Mouse (Mus musculus) erythroblast, embryonic 14.5 days (primary cell): ENCODE data around the gene Igf2bp3. TPM values are rescaled to one million over a fixed set of nuclear protein-coding genes. Genes with fewer than 3 reads are reported as not detected.

Experiments used
- H3K27me3 ChIP-seq: 2 replicates; pipeline ENCODE4 v1.6.1; 2012; ENCODE audit warnings: inconsistent platforms; ENCODE audit not compliant: control insufficient read depth
- H3K36me3 ChIP-seq: 2 replicates; pipeline ENCODE4 v1.6.1; 2012; ENCODE audit warnings: mild to moderate bottlenecking, inconsistent platforms; ENCODE audit not compliant: control insufficient read depth
- H3K4me1 ChIP-seq: 2 replicates; pipeline ENCODE4 v1.6.1; 2012; ENCODE audit warnings: inconsistent platforms; ENCODE audit not compliant: control insufficient read depth
- H3K4me3 ChIP-seq: replicated peaks from 2 replicates; pipeline ENCODE3; 2012; ENCODE audit warnings: moderate library complexity, mild to moderate bottlenecking, inconsistent platforms
- H3K9me3 ChIP-seq: 2 replicates; pipeline ENCODE4 v1.6.1; 2012; ENCODE audit warnings: low read length, inconsistent platforms, mixed read lengths; ENCODE audit not compliant: control insufficient read depth
- GATA1 ChIP-seq: IDR thresholded peaks from 2 replicates; pipeline ENCODE4 v1.6.1; 2012; ENCODE audit warnings: low read length, inconsistent platforms, mixed read lengths
- TAL1 ChIP-seq: IDR thresholded peaks from 3 replicates; pipeline ENCODE4 v1.6.1; 2012; ENCODE audit warnings: low read length, inconsistent platforms, mixed read lengths
- polyA plus RNA-seq: library from polyadenylated mRNA; stranded (reverse); fragments of >175 nt; gene quantifications from 2 replicates; pipeline ENCODE4 v1.2.3, GENCODE M21; 2012

Igf2bp3 gene
- polyA plus RNA-seq, 1 experiment = 0.58 TPM

DNA sequence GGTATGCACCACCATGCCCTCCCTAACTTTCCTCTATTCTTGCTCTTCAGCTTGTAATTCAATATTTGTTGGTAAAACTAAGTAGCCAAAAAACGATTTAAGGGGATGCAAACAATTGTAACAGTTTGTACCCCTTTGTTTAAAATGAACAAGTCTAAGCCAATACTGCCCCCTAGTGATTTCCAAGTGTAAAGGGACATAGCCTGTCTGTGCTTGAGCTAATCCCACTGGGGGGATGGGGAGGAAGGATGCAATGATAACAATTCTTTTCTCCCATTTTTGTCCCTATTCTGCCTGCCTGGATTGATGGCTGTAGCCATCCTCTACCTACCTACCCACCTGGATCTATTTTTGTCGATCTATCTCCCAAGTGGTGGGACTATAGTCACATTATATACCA, 32.5 kb upstream of the Igf2bp3 start:
- Histone ChIP-seq H3K27me3 (no peaks in the 10 kb centered on the region), H3K36me3 (peaks cover 94% of the 10 kb centered on the region), H3K4me3 (no peak overlapping the region), H3K9me3 (no peaks in the 10 kb centered on the region), H3K4me1 (no peaks in the 10 kb centered on the region)
- TF ChIP-seq TAL1 (no peak), GATA1 (no peak)

DNA sequence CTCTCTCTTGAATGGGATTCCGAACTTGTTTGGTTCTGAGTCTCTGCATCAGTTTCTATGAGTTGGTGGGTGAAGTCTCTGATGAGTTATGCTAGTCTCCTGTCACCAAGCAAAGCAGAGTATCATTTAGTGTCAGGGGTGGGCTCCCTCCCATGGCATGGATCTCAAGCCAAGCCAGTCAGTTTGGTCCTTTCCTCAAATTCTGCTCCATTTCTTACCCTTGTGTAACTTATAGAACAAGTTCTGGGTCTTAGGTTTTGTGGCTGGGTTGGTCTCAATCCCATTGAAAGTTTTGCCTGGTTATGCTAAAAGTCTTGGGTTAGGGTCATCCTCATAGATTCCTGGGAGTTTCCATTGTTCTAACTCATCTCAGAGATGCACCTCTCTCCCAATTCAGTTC, 27.6 kb upstream of the Igf2bp3 start:
- Histone ChIP-seq H3K36me3 (peaks cover 56% of the 10 kb centered on the region), H3K9me3 (no peaks in the 10 kb centered on the region), H3K4me3 (no peak overlapping the region), H3K4me1 (no peaks in the 10 kb centered on the region; the same call in 1 of the 2 replicates), H3K27me3 (no peaks in the 10 kb centered on the region)
- TF ChIP-seq TAL1 (no peak), GATA1 (no peak)

GRCm38 (mm10) chr6:49241562-49241961, 26.8 kb upstream of the Igf2bp3 start:
- peaks cover 48% of the 10 kb centered on the region for H3K36me3 ChIP-seq
- H3K4me1 ChIP-seq = no peaks in the 10 kb centered on the region; the same call in 1 of the 2 replicates
- H3K9me3 ChIP-seq = no peaks in the 10 kb centered on the region
- H3K4me3 ChIP-seq = no peak overlapping the region
- TF ChIP-seq GATA1 = no peak
- H3K27me3 ChIP-seq = no peaks in the 10 kb centered on the region

- Histone ChIP-seq H3K9me3 (no peaks in the 10 kb centered on the region), H3K36me3 (peaks cover 1% of the 10 kb centered on the region), H3K4me3 (no peak overlapping the region), H3K4me1 (peaks cover 5% of the 10 kb centered on the region), H3K27me3 (no peaks in the 10 kb centered on the region)
- TF ChIP-seq GATA1 = no peak
- TF ChIP-seq TAL1 = no peak
Measured at GRCm38 (mm10) chr6:49236331-49236730, 21.6 kb upstream of the Igf2bp3 start.

GRCm38 (mm10) chr6:49233356-49233755, 18.6 kb upstream of the Igf2bp3 start:
- H3K4me3 ChIP-seq = no peak overlapping the region

DNA sequence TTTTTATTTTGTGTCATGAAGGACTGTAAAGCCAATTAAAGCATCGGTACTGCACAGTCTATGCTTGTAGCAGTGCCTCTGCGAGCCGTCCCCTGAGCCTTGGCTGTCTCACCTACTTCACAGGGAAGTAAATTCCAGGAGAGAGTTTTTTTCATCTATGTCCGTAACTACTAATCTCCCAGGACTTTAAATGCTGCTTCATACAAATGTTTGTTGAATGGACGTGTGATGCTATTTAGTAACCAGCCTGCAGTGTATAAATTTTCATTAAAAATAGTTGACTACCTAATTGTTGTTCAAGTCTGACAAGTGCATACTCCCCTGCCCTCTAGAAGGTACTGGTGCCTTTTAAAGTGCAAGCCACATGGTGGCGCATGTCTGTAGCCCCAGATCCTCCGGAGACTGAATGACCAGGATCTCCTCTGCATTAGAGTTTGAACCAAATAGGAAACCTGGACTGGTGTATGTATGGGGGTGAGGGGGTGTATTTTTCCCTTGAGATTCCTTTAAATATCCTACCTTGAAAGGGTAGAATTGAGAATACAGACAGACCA, 13.4 kb upstream of the Igf2bp3 start:
- no peak overlapping the region for H3K4me3 ChIP-seq
- H3K9me3 ChIP-seq = no peaks in the 10 kb centered on the region
- H3K36me3 ChIP-seq = peaks cover 2% of the 10 kb centered on the region; the same call in 1 of the 2 replicates
- H3K4me1 ChIP-seq = peaks cover 5% of the 10 kb centered on the region
- TF ChIP-seq TAL1 (no peak), GATA1 (no peak)
- no peaks in the 10 kb centered on the region for H3K27me3 ChIP-seq

More at GRCm38 (mm10) chr6:49233356-49233755, 18.6 kb upstream of the Igf2bp3 start:
- no peaks in the 10 kb centered on the region for H3K27me3 ChIP-seq
- no peaks in the 10 kb centered on the region for H3K36me3 ChIP-seq
- no peak for TF ChIP-seq GATA1
- no peak for TF ChIP-seq TAL1
- peaks cover 6% of the 10 kb centered on the region for H3K4me1 ChIP-seq
- no peaks in the 10 kb centered on the region for H3K9me3 ChIP-seq

GRCm38 (mm10) chr6:49227184-49227735, 12.5 kb upstream of the Igf2bp3 start:
- Histone ChIP-seq H3K4me1 (peaks cover 5% of the 10 kb centered on the region), H3K9me3 (no peaks in the 10 kb centered on the region), H3K27me3 (no peaks in the 10 kb centered on the region), H3K36me3 (peaks cover 2% of the 10 kb centered on the region; the same call in 1 of the 2 replicates), H3K4me3 (no peak overlapping the region)
- TF ChIP-seq TAL1 (no peak), GATA1 (no peak)

DNA sequence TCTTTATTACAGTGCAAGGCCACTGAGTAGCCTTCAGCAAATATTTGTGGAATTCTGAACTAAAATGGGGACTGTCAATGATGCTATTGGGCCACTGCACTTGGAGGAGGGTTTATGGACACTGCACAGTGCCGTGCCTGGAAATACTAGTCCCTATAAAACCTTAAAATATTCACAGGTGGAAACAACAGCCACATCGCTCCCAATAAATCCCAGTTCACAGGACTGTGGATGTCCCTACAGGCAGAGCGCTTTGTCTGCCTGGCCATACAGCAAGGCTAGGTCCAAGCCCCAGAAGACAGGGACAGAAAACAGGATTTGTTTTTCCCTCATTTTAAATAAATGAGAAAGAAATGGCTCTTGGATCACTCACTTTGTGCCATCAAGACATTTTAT, 11.0 kb upstream of the Igf2bp3 start:
- Histone ChIP-seq H3K4me3 (no peak overlapping the region), H3K27me3 (no peaks in the 10 kb centered on the region), H3K36me3 (peaks cover 2% of the 10 kb centered on the region; the same call in 1 of the 2 replicates), H3K4me1 (peaks cover 9% of the 10 kb centered on the region), H3K9me3 (no peaks in the 10 kb centered on the region)
- TF ChIP-seq TAL1 = no peak
- TF ChIP-seq GATA1 = no peak

DNA sequence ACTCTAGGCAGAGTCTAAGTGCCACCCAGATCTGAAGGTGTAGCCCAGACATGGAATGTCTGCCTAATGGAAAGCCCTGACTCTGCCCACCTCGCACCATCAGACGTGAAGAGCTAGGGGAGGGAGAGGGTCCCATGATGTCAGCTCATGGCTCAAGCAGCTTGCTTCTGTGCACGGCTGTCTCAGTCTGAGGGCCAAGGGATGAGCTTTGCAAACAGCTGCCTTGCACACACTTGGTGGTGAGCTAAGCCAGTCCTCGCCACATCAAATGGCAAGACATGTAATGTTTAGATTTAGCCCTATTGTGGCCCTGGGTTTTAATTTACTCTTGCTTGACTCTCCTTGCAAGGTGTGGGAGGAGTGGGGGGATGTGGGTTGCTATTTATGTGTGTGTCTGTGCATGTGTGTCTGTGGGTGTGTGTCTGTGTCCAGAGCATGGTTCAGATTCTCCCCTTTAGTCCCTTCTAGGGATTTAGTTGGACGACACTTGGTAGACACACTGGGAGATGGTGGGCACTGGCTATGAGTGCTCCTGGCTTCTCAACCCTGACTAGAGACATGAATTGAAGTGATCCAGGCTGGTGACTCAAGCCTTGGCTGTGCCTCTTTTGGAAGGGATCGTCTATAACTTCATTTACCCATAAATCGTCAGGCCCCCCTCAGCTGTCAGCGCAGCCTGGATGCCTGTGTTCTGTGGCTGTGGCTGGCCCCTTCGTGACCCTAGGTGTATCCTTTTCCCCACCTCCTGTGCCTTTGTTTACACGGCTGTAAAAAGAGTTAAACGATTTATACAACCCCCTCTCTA, 10.4 kb upstream of the Igf2bp3 start:
- Histone ChIP-seq H3K4me3 (no peak overlapping the region), H3K27me3 (no peaks in the 10 kb centered on the region), H3K36me3 (peaks cover 2% of the 10 kb centered on the region; the same call in 1 of the 2 replicates), H3K9me3 (no peaks in the 10 kb centered on the region), H3K4me1 (peaks cover 14% of the 10 kb centered on the region)
- TF ChIP-seq GATA1 (no peak), TAL1 (no peak)
